Mouse (Mus musculus) bone marrow macrophage, adult 2 months (primary cell): Measurements from ENCODE around the gene Zar1l. TPM values are rescaled to one million over a fixed set of nuclear protein-coding genes. Genes with fewer than 3 reads are reported as not detected.

ENCODE experiments used
- H3K27ac ChIP-seq: 2 replicates; pipeline ENCODE4 v1.5.1; 2012; ENCODE audit warnings: low read depth, low read length; ENCODE audit not compliant: insufficient read depth
- H3K4me1 ChIP-seq: 2 replicates; pipeline ENCODE4 v1.6.1; 2012; ENCODE audit warnings: low read length; ENCODE audit not compliant: control insufficient read depth, insufficient read depth
- H3K4me3 ChIP-seq: 2 replicates; pipeline ENCODE4 v1.5.1; 2012; ENCODE audit warnings: mild to moderate bottlenecking, low read length, moderate library complexity; ENCODE audit not compliant: insufficient read depth
- CTCF ChIP-seq: IDR thresholded peaks from 2 replicates; pipeline ENCODE4 v1.5.1; 2012; ENCODE audit warnings: low read depth, mild to moderate bottlenecking, low read length, moderate library complexity
- POLR2A ChIP-seq: IDR thresholded peaks from 2 replicates; pipeline ENCODE4 v1.6.1; 2012; ENCODE audit warnings: mild to moderate bottlenecking, low read depth, low read length, borderline replicate concordance
- polyA plus RNA-seq: library from polyadenylated mRNA; stranded (reverse); fragments of >200 nt; gene quantifications from 2 replicates; pipeline ENCODE4 v1.2.4, GENCODE M21; 2012; ENCODE audit not compliant: missing spikeins, insufficient read depth, insufficient read length

Gene Zar1l
- polyA plus RNA-seq, 1 experiment, result not detected

GRCm38 (mm10) chr5:150490821-150491220 lies 27.1 kb downstream of the Zar1l start:
- Histone ChIP-seq H3K4me3 (no peak overlapping the region), H3K27ac (no peak overlapping the region), H3K4me1 (no peaks in the 10 kb centered on the region)
- no peak for TF ChIP-seq CTCF
- TF ChIP-seq POLR2A, result no peak

DNA sequence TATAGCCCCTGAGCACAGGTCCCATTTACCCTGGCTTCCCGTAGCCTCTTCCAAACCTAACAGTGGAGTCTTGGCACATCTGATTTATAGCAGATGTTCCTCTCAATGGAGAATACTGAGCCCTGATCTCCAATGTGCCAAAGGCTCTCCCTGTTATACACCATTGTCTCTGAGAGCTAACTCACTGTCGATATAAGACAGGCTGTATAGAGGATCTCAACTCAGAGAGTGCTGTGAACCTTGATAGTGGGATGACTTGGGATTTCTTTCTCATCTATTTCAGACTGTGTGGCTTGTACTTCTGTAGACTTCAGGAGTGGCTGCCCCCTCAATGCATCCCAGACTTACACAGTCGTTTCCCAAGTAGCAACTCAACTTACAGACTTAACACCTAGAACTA lies 27.7 kb downstream of the Zar1l start:
- Histone ChIP-seq H3K27ac (no peak overlapping the region), H3K4me3 (no peak overlapping the region), H3K4me1 (no peaks in the 10 kb centered on the region)
- TF ChIP-seq CTCF (no peak), POLR2A (no peak)

GRCm38 (mm10) chr5:150485198-150485597 lies 32.8 kb downstream of the Zar1l start:
- H3K4me1 ChIP-seq, result no peaks in the 10 kb centered on the region
- TF ChIP-seq CTCF (no peak), POLR2A (no peak)
- no peak overlapping the region for H3K4me3 ChIP-seq
- H3K27ac ChIP-seq, result no peak overlapping the region

GRCm38 (mm10) chr5:150478612-150479011 lies 39.4 kb downstream of the Zar1l start:
- TF ChIP-seq CTCF, result no peak
- TF ChIP-seq POLR2A, result no peak

DNA sequence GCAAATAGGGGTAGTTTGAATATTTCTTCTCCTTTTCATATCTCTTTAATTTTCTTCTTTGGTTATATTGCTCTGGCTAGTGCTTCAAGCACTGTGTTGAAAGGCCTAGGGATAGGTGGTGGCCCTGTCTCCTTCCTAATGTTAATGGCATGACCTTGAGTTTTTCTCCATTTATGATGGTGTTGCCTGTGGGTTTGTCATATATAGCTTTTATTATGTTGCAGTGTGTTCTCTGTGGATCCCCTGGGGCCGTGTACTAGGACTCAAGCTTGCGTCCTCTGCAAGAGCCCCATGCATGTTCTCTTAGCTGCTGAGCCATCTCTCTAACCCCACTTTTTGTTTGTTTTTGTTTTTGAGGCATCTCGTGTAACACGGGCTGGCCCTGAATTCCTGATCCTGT lies 40.6 kb downstream of the Zar1l start:
- no peaks in the 10 kb centered on the region for H3K4me1 ChIP-seq
- no peak overlapping the region for H3K4me3 ChIP-seq
- H3K27ac ChIP-seq, result no peak overlapping the region
- no peak for TF ChIP-seq POLR2A

More at GRCm38 (mm10) chr5:150478612-150479011, 39.4 kb downstream of the Zar1l start:
- Histone ChIP-seq H3K4me3 (no peak overlapping the region), H3K4me1 (no peaks in the 10 kb centered on the region), H3K27ac (no peak overlapping the region)

GRCm38 (mm10) chr5:150468431-150468830 lies 49.5 kb downstream of the Zar1l start:
- peaks cover 7% of the 10 kb centered on the region; the same call in 1 of the 2 replicates for H3K4me1 ChIP-seq
- TF ChIP-seq POLR2A (no peak), CTCF (no peak)
- no peak overlapping the region for H3K27ac ChIP-seq
- no peak overlapping the region for H3K4me3 ChIP-seq

DNA sequence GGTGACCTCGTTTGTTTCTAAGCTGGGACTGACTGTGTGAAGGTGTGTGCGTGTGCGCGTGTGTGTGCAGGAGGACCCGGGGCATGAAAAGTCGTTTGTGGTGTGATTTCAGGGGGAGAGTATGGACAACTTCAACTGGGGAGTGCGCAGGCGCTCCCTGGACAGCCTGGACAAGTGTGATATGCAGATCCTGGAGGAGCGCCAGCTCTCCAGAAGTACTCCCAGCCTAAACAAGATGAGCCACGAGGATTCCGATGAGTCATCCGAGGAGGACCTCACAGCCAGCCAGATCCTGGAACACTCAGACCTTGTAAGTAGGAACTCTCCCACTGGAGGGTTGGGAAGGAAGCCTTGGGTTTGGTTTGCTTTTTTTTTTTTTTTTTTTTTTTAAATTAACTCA lies 51.8 kb downstream of the Zar1l start:
- TF ChIP-seq CTCF (no peak), POLR2A (no peak)
- H3K4me1 ChIP-seq, result peaks cover 7% of the 10 kb centered on the region; the same call in 1 of the 2 replicates
- no peak overlapping the region for H3K27ac ChIP-seq
- no peak overlapping the region for H3K4me3 ChIP-seq

DNA sequence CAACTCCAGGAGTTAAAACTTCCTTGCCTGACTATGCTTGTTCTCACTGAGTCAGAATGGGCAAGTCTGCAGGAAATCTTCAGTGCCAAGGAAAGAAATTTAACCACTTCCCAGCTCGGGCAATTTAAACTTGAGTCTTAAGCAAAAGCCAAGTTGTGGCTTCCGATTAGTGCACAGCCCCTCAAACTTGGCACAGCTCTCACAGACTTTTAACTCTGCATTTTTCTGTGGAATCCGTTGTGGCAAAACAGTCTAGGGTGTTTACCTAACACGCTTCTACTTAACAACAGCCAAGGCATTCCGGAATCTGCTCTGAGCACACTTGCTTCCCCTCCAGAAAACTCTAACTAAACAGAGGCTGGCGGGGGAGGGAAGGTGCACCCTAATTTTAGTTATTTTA lies 52.7 kb downstream of the Zar1l start:
- Histone ChIP-seq H3K4me1 (peaks cover 7% of the 10 kb centered on the region; the same call in 1 of the 2 replicates), H3K27ac (no peak overlapping the region), H3K4me3 (no peak overlapping the region)
- TF ChIP-seq POLR2A, result no peak
- TF ChIP-seq CTCF, result no peak

- TF ChIP-seq CTCF (no peak), POLR2A (no peak)
- Histone ChIP-seq H3K4me1 (peaks cover 7% of the 10 kb centered on the region; the same call in 1 of the 2 replicates), H3K27ac (no peak overlapping the region), H3K4me3 (no peak overlapping the region)
These were observed 53.2 kb downstream of the Zar1l start for GRCm38 (mm10) chr5:150464721-150465120.

GRCm38 (mm10) chr5:150459801-150460200 lies 58.2 kb downstream of the Zar1l start:
- TF ChIP-seq CTCF (no peak), POLR2A (no peak)
- H3K4me1 ChIP-seq, result no peaks in the 10 kb centered on the region
- H3K27ac ChIP-seq, result no peak overlapping the region
- no peak overlapping the region for H3K4me3 ChIP-seq
